Mouse (Mus musculus) T-helper 1 cell (primary cell): ENCODE data around the gene Dgat2.

ENCODE experiments used
- in situ Hi-C: fragments of 300-600 bp; cut with MboI, MseI; formaldehyde crosslinking; loops from one replicate; pipeline ENCODE4 v1.15.1; 2025; ENCODE audit warnings: high pct_unique_total_duplicates

Dgat2 gene

DNA sequence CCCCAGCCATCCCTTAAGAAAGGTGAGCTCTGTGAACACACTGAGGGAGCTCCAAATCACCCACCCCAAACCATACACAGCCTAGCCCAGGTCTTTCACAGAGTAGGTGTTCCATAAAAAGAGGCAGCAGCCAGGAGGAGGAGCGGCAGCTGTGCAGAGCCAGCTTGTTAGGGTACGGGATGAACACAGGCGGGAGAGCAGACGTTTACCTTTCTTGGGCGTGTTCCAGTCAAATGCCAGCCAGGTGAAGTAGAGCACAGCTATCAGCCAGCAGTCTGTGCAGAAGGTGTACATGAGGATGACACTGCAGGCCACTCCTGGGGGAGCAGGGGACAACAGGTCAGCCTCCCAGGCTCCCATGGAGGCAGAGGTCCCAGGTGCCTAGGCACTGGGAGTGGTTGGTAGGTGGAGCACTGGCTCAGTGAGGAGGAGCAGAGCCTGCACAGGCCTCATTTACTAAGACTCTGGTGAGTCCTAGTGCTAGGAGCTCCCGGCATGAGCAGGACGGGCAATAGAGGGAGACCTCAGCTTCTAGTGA lies 17.6 kb downstream of the Dgat2 start:
- in situ Hi-C loops: no loop called here

GRCm38 (mm10) chr7:99162462-99162861 lies 20.1 kb downstream of the Dgat2 start:
- in situ Hi-C loops: no loop called here

DNA sequence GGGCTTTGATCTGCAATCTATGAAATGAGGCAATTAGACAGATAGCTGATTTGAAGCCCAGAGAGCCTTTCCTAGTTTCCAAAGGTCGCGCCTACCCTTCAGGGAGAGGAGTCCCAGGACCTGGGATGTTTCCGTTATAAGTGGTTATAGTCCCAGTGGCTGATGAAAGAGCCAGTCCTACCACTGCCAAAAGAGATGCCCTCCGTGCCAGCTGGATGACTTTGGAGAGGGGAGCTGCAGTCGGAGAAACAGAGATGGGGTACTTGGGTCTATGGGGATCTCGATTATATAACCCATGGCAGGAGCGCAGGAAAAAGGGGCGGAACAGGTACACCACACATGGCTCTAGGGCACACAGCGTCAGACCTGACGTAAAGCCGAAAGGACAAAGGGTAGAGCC lies 20.6 kb downstream of the Dgat2 start:
- in situ Hi-C loops: no loop called here

GRCm38 (mm10) chr7:99161529-99161928 lies 21.0 kb downstream of the Dgat2 start:
- in situ Hi-C loops: no loop called here

DNA sequence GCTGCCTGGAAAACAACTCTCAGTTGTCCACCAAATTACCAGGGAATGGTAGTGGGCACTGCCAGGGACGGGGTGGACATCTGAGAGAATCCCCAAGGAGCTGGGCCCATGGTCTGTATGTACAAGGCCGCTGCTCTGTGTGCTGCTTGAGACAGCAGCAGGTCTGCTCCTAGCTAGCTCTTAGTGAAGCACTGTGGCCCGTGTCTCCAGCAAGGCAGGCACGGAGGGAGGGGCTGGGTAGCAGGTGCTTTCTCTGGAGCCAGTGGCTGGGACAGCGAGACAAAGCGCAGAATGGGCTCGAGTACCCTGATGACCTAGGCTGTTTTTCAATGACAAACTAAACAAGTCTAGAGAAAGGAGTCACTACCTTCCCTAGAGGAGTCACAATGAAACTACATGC lies 21.5 kb downstream of the Dgat2 start:
- in situ Hi-C loops: no loop called here

DNA sequence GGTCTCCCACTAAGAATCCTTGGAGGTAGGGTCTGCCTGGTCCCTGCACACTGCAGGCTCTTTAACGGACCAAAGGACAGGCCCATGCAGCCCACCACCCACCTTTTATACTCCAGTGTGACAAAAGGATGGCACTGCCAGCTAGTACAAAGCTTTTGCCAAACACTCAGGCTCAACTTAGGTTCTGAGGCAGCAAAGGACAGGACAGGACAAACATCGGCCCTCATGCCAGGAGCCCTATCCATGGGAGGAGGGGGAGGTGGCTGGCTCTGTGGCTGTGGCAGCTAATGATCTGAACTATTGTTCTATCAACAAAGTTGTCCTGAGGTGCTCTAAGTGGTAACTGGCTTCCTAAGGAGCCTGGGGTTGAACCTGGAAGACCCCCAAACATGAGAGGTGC lies 23.1 kb downstream of the Dgat2 start:
- in situ Hi-C loops: no loop called here

GRCm38 (mm10) chr7:99158904-99159303 lies 23.6 kb downstream of the Dgat2 start:
- in situ Hi-C loops: no loop called here

DNA sequence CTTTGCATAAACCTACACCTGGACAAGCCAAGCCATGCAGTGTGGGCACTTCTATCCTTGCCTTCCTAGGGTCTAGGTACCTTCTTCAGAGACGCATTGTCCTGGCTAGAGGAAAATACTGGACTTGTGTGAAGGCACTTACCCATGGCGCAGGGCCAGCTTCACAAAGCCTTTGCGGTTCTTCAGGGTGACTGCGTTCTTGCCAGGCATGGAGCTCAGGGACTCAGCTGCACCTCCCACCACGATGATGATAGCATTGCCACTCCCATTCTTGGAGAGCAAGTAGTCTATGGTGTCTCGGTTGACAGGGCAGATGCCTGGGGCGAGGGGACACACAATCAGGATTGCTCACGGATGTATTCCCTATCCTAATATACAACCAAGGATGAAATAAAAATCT lies 24.5 kb downstream of the Dgat2 start:
- in situ Hi-C loops: no loop called here

- in situ Hi-C loops: no loop called here
These were observed 25.8 kb downstream of the Dgat2 start for GRCm38 (mm10) chr7:99156737-99157136.

GRCm38 (mm10) chr7:99155311-99156289 lies 26.9 kb downstream of the Dgat2 start:
- in situ Hi-C loops: no loop called here

GRCm38 (mm10) chr7:99154648-99155151 lies 27.8 kb downstream of the Dgat2 start:
- in situ Hi-C loops: no loop called here

GRCm38 (mm10) chr7:99153686-99154202 lies 28.8 kb downstream of the Dgat2 start:
- in situ Hi-C loops: no loop called here

GRCm38 (mm10) chr7:99152756-99153155 lies 29.8 kb downstream of the Dgat2 start:
- in situ Hi-C loops: no loop called here

- in situ Hi-C loops: no loop called here
These were observed 31.2 kb downstream of the Dgat2 start for GRCm38 (mm10) chr7:99151342-99151741.

- in situ Hi-C loops: loop anchor here (10.0 kb wide), 1 partner anchor 1226 kb away; the partner anchor contains the start of genes C2cd3 and Ppme1
These were observed 33.5 kb downstream of the Dgat2 start for GRCm38 (mm10) chr7:99149017-99149416.

- in situ Hi-C loops: loop anchor here (10.0 kb wide), 1 partner anchor 1227 kb away; the partner anchor contains the start of genes C2cd3 and Ppme1
These were observed 35.0 kb downstream of the Dgat2 start for GRCm38 (mm10) chr7:99147494-99147893.

DNA sequence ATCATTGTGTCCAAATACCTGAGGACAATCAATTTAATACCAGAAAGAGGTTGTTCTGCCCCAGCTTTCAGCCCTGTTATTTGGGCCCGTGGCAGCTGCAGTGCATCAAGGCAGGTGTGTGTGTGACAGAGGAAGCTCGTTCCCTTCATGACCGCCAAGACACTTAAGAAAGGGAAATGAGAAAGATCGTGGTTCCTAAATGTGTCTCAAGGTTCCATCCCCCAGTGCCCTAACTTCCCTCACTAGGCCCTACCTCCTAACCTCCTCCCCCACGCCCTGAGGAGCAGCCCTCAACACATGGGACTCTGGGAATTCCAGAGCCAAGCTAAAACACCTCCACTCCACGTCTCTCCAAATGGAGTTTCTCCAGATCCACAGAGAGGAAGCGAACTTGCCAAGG lies 35.6 kb downstream of the Dgat2 start:
- in situ Hi-C loops: loop anchor here (10.0 kb wide), 1 partner anchor 1228 kb away; the partner anchor contains the start of genes C2cd3 and Ppme1

GRCm38 (mm10) chr7:99146011-99146410 lies 36.5 kb downstream of the Dgat2 start:
- in situ Hi-C loops: loop anchor here (10.0 kb wide), 1 partner anchor 1229 kb away; the partner anchor contains the start of genes C2cd3 and Ppme1

- in situ Hi-C loops: loop anchor here (10.0 kb wide), 1 partner anchor 1230 kb away; the partner anchor contains the start of genes C2cd3 and Ppme1
These were observed 37.9 kb downstream of the Dgat2 start for GRCm38 (mm10) chr7:99144616-99145015.

DNA sequence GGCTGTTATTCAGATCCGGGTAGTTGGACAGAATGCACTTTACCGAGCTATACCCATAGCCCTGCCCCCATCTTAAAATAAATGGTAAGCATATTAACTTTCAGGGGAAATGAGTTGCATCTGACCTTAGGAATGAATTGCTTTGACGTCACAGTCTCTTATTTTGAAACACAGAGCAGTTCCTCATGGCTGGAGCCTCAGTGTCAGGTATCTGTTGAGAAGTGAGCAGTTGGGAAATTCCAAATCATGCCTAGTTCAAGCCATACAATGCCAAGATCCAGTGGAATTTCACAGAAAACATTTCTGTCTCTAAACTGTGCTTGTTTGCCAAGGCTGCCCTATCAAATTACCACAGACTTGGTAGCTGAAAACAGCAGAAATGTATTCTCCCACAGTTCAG lies 39.3 kb downstream of the Dgat2 start:
- in situ Hi-C loops: loop anchor here (10.0 kb wide), 1 partner anchor 1232 kb away; the partner anchor contains the start of genes C2cd3 and Ppme1

DNA sequence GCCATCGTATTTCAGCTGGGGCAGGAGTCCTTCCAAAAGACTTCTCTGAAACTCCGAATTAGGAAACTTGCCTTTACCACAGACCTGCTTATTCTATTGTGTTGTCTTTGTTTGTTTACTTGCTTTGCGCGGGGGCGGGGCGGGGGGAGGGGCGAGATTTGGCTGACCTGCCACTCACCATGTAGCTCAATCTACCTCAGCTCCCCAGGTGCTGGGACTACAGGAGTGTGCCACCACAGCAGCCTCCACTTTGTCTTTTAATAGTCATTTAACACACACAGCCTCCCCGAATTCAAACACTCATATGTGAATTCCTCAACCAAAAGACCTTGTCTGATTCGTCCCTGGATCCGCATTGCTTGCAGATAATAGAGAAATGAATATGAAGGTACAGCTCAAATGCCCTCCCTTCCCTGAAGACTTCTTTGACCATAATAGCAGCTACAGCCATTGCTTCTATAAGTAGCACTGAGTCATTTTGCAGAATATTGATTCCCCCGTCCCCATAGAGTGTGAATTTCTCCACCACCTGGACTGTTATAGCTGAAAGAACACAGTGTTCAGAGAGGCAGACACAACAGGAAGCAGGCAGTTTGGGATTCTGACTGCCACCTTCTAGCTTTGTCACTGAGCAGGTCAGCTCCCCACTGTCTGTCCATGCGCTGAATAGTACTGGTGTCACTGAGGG lies 40.5 kb downstream of the Dgat2 start:
- in situ Hi-C loops: loop anchor here (10.0 kb wide), 1 partner anchor 1233 kb away; the partner anchor contains the start of genes C2cd3 and Ppme1
